Mouse (Mus musculus) myocyte (in vitro differentiated cells): ENCODE measurements at regions not wholly inside any gene's neighbourhood (a gene's known extent, or its start where the extent isn't known, plus 50 kb on each side); places are given as distances from the start of the nearest gene placed in this dataset.
"Not testable (repeated sequence)": the region's sequence is repeated elsewhere in the genome, so short reads cannot be mapped to it uniquely, and the experiment has no call there.

Source experiments
- H3K27me3 ChIP-seq: one replicate; pipeline ENCODE4 v1.6.1; 2011; ENCODE audit not compliant: control insufficient read depth, insufficient read depth, insufficient read length
- H3K36me3 ChIP-seq: one replicate; pipeline ENCODE4 v1.6.1; 2011; ENCODE audit not compliant: control insufficient read depth, insufficient read depth
- H3K4me2 ChIP-seq: one replicate; pipeline ENCODE4 v1.6.1; 2011; ENCODE audit warnings: low read depth, control low read depth
- H3K4me3 ChIP-seq: one replicate; pipeline ENCODE4 v1.5.1; 2011; ENCODE audit warnings: mild to moderate bottlenecking, control low read depth, moderate library complexity
- H3K79me2 ChIP-seq: one replicate; pipeline ENCODE4 v1.6.1; 2011; ENCODE audit not compliant: control insufficient read depth, insufficient read depth
- H3ac ChIP-seq: one replicate; pipeline ENCODE4 v1.6.1; 2011; ENCODE audit not compliant: control insufficient read depth, insufficient read length
- CEBPB ChIP-seq: IDR thresholded peaks from 2 replicates; pipeline ENCODE4 v1.6.1; 2011; ENCODE audit warnings: mild to moderate bottlenecking, moderate library complexity; ENCODE audit not compliant: poor library complexity, insufficient read depth, severe bottlenecking
- E2F4 ChIP-seq: IDR thresholded peaks from one replicate; pipeline ENCODE4 v1.6.1; 2011; ENCODE audit warnings: mild to moderate bottlenecking, control low read depth, moderate library complexity; ENCODE audit not compliant: insufficient read depth
- MAX ChIP-seq: IDR thresholded peaks from one replicate; pipeline ENCODE4 v1.6.1; 2011; ENCODE audit warnings: low read depth, mild to moderate bottlenecking, control low read depth
- MYOD1 ChIP-seq, 3 experiments: IDR thresholded peaks; one replicate each; pipeline ENCODE4 v1.6.1; 2011; ENCODE audit warnings: control low read depth in 2 of 3, low read depth in 2 of 3, mild to moderate bottlenecking in 2 of 3, moderate library complexity in 1 of 3; ENCODE audit not compliant: insufficient read length in 2 of 3, control insufficient read depth in 1 of 3
- MYOG ChIP-seq, 3 experiments: IDR thresholded peaks; one replicate each; pipeline ENCODE4 v1.6.1; 2011; ENCODE audit warnings: control low read depth in 2 of 3, low read depth in 2 of 3, mild to moderate bottlenecking in 2 of 3; ENCODE audit not compliant: insufficient read length in 2 of 3, control insufficient read depth in 1 of 3, insufficient read depth in 1 of 3
- POLR2A ChIP-seq: IDR thresholded peaks from one replicate; pipeline ENCODE4 v1.6.1; 2011; ENCODE audit warnings: low read depth, mild to moderate bottlenecking, control low read depth, moderate library complexity; ENCODE audit not compliant: insufficient read length
- POLR2AphosphoS2 ChIP-seq: IDR thresholded peaks from one replicate; pipeline ENCODE4 v1.6.1; 2011; ENCODE audit warnings: low read depth, control low read depth; ENCODE audit not compliant: insufficient read length
- REST ChIP-seq: IDR thresholded peaks from one replicate; pipeline ENCODE4 v1.6.1; 2011; ENCODE audit warnings: mild to moderate bottlenecking, control low read depth, moderate library complexity; ENCODE audit not compliant: insufficient read depth, insufficient read length
- SRF ChIP-seq: IDR thresholded peaks from one replicate; pipeline ENCODE4 v1.6.1; 2011; ENCODE audit warnings: low read depth; ENCODE audit not compliant: control insufficient read depth, insufficient read length
- TCF12 ChIP-seq: IDR thresholded peaks from one replicate; pipeline ENCODE4 v1.6.1; 2011; ENCODE audit warnings: mild to moderate bottlenecking, control low read depth; ENCODE audit not compliant: poor library complexity, insufficient read depth, severe bottlenecking
- TCF3 ChIP-seq: IDR thresholded peaks from one replicate; pipeline ENCODE4 v1.6.1; 2011; ENCODE audit warnings: low read depth, control low read depth; ENCODE audit not compliant: insufficient read length
- USF1 ChIP-seq: IDR thresholded peaks from one replicate; pipeline ENCODE4 v1.6.1; 2011; ENCODE audit warnings: low read depth, mild to moderate bottlenecking, control low read depth, moderate library complexity

- H3K27me3 ChIP-seq = no peaks in the 10 kb centered on the region
- no peak overlapping the region for H3K4me3 ChIP-seq
- H3K4me2 ChIP-seq = peak overlapping the region; percentile 36
- TF ChIP-seq TCF3 = no peak
- no peak for TF ChIP-seq TCF12
- TF ChIP-seq MYOD1 (IDR thresholded peaks at IDR 0.05; ENCODE audit: control insufficient read depth in 1 of 3, insufficient read length in 2 of 3, low read depth in 2 of 3) = no peak
- no peak for TF ChIP-seq CEBPB
- no peak for TF ChIP-seq POLR2A
- no peak for TF ChIP-seq SRF
- no peak for TF ChIP-seq REST
- TF ChIP-seq USF1 = no peak
- TF ChIP-seq E2F4 = no peak
- TF ChIP-seq MAX = no peak
- no peak for TF ChIP-seq MYOG (IDR thresholded peaks at IDR 0.05; ENCODE audit: control insufficient read depth in 1 of 3, insufficient read depth in 1 of 3, insufficient read length in 2 of 3, low read depth in 2 of 3)
- no peaks in the 10 kb centered on the region for H3K36me3 ChIP-seq
- no peak overlapping the region for H3ac ChIP-seq
- no peaks in the 10 kb centered on the region for H3K79me2 ChIP-seq
These were observed 215.1 kb upstream of the Klf3 start for GRCm38 (mm10) chr5:64587895-64588738.

DNA sequence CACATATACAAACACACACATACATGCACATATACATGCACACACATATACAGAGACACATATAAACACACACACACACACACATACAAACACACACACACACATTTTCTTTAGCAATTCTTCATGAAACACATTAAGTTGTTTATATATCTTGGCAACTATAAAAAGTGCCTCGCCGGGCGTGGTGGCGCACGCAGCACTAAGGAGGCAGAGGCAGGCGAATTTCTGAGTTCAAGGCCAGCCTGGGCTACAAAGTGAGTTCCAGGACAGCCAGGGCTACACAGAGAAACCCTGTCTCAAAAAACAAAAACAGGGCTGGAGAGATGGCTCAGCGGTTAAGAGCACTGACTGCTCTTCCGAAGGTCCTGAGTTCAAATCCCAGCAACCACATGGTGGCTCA is 214.4 kb upstream of the Klf3 start:
- not testable (repeated sequence) for H3K4me2 ChIP-seq, H3ac ChIP-seq, H3K4me3 ChIP-seq, H3K27me3 ChIP-seq, H3K36me3 ChIP-seq, H3K79me2 ChIP-seq

GRCm38 (mm10) chr5:64590036-64590435 is 213.2 kb upstream of the Klf3 start:
- H3ac ChIP-seq = no peak overlapping the region
- no peaks in the 10 kb centered on the region for H3K79me2 ChIP-seq
- H3K4me3 ChIP-seq = no peak overlapping the region
- no peaks in the 10 kb centered on the region for H3K36me3 ChIP-seq
- no peaks in the 10 kb centered on the region for H3K27me3 ChIP-seq
- TF ChIP-seq TCF12 (no peak), REST (no peak), MYOD1 (IDR thresholded peaks at IDR 0.05; ENCODE audit: control insufficient read depth in 1 of 3, insufficient read length in 2 of 3, low read depth in 2 of 3) (no peak), MYOG (IDR thresholded peaks at IDR 0.05; ENCODE audit: control insufficient read depth in 1 of 3, insufficient read depth in 1 of 3, insufficient read length in 2 of 3, low read depth in 2 of 3) (no peak), USF1 (no peak), MAX (no peak), E2F4 (no peak), POLR2AphosphoS2 (no peak), POLR2A (no peak), SRF (no peak), TCF3 (no peak), CEBPB (no peak)
- H3K4me2 ChIP-seq = no peak overlapping the region

DNA sequence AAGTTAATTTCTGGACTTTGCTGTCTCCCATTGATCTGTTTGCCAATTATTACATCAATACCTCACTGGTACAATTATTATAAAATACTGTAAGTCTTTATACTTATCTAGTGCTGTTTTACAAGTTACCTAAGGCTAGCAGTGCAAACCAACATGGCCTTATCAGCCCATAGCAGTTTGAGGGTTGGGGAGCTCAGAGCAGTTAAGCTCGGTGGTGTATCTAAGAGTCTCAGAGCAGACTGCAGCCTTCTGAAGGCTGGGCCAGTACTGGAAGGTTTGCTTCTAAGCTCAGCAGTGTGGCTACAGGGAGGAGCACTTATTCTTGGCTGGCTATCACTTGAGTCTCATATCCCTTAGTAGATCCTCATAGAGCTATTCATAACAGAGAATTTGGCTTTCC is 212.4 kb upstream of the Klf3 start:
- Histone ChIP-seq H3K27me3 (no peaks in the 10 kb centered on the region), H3K36me3 (no peaks in the 10 kb centered on the region), H3K4me3 (no peak overlapping the region), H3K4me2 (no peak overlapping the region), H3ac (no peak overlapping the region), H3K79me2 (no peaks in the 10 kb centered on the region)
- no peak for TF ChIP-seq MYOG (IDR thresholded peaks at IDR 0.05; ENCODE audit: control insufficient read depth in 1 of 3, insufficient read depth in 1 of 3, insufficient read length in 2 of 3, low read depth in 2 of 3)
- no peak for TF ChIP-seq POLR2AphosphoS2
- no peak for TF ChIP-seq E2F4
- TF ChIP-seq MYOD1 (IDR thresholded peaks at IDR 0.05; ENCODE audit: control insufficient read depth in 1 of 3, insufficient read length in 2 of 3, low read depth in 2 of 3) = no peak
- TF ChIP-seq MAX = no peak
- no peak for TF ChIP-seq SRF
- TF ChIP-seq REST = no peak
- TF ChIP-seq USF1 = no peak

DNA sequence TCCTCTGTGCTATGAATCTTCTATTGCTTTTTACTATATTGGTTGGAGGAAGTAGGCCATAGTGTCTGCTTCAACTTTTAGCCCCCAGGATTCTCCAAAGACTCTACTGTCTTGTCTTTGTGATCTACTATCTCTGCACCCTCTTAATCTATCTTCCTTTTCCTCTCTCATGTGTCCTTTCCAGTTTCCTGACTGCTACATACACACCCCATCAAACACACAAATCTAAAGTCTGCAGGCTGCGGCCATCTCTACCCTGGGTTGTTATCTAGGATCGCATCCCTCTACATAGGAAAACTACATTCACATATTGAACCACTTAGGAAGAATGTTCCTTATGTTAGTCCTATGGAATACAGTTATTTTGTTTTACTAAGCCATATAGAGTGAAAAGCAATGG is 211.4 kb upstream of the Klf3 start:
- no peak overlapping the region for H3ac ChIP-seq

More for the DNA sequence above, 211.4 kb upstream of the Klf3 start:
- H3K4me3 ChIP-seq = no peak overlapping the region
- TF ChIP-seq USF1 (no peak), CEBPB (no peak), REST (no peak), E2F4 (no peak)
- H3K36me3 ChIP-seq = no peaks in the 10 kb centered on the region
- no peaks in the 10 kb centered on the region for H3K27me3 ChIP-seq
- no peak overlapping the region for H3K4me2 ChIP-seq
- no peaks in the 10 kb centered on the region for H3K79me2 ChIP-seq
